Mouse (Mus musculus) liver, postnatal 0 days (tissue): ENCODE measurements around the gene Peli2.

Source experiments
- CTCF ChIP-seq: sonication (generic); IDR thresholded peaks from 2 replicates; pipeline ENCODE4 v1.5.1; 2016; ENCODE audit warnings: antibody characterized with exemption, low read depth
- EP300 ChIP-seq: IDR thresholded peaks from 2 replicates; pipeline ENCODE4 v1.6.1; 2016; ENCODE audit warnings: antibody characterized with exemption, low read depth, mild to moderate bottlenecking

DNA sequence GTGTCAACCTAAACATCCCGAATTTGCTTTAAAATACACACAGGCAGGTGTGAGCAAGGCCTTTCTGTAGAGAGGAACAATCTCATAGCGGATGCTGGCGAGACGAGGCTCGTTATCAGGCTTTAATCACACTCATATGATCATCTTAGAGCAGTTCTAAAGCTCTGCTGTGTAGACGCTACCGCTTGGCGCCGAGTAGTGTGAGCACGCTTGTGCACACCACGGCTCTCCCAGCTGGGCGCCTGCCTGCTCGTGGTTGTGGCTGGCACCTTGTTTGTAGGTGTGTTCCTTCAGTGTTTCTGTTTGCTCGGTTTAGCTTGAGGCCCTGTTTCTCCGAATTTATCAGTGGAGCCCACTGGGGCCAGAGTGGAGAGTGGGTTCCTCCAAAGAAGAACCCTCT lies 93.0 kb downstream of the Peli2 start:
- TF ChIP-seq CTCF, result no peak
- TF ChIP-seq EP300, result no peak
